Mouse (Mus musculus): ENCODE data around the gene C6.
A peak's percentile ranks its signal among the peaks of the same experiment; 100 is the strongest.

C6 gene

GRCm38 (mm10) chr15:4726830-4727310 is at the start of gene C6:
Gene C6, plus strand, starts transcription at chr15:4727175.
- DNase-seq (ENCODE audit: low read depth), result no peak

- DNase-seq (ENCODE audit: low read depth), result peak; percentile 15
These were observed 29.4 kb upstream of the C6 start for GRCm38 (mm10) chr15:4697604-4698003.

- no peak for DNase-seq (ENCODE audit: low read depth)
These were observed 7.2 kb downstream of the C6 start for GRCm38 (mm10) chr15:4734150-4734549.

GRCm38 (mm10) chr15:4734996-4735609 is 8.1 kb downstream of the C6 start:
- no peak for DNase-seq (ENCODE audit: low read depth)

GRCm38 (mm10) chr15:4747656-4748055 is 20.7 kb downstream of the C6 start:
- no peak for DNase-seq (ENCODE audit: low read depth)

- DNase-seq (ENCODE audit: low read depth), result no peak
These were observed 63.4 kb downstream of the C6 start for GRCm38 (mm10) chr15:4790378-4790777.

- no peak for DNase-seq (ENCODE audit: low read depth)
These were observed 69.9 kb downstream of the C6 start for GRCm38 (mm10) chr15:4796861-4797260.

GRCm38 (mm10) chr15:4804256-4804655 is 77.3 kb downstream of the C6 start:
- DNase-seq (ENCODE audit: low read depth), result no peak

GRCm38 (mm10) chr15:4808131-4808530 is 81.2 kb downstream of the C6 start:
- no peak for DNase-seq (ENCODE audit: low read depth)

- no peak for DNase-seq (ENCODE audit: low read depth)
These were observed 88.0 kb downstream of the C6 start for GRCm38 (mm10) chr15:4814976-4815375.

- no peak for DNase-seq (ENCODE audit: low read depth)
These were observed 88.7 kb downstream of the C6 start for GRCm38 (mm10) chr15:4815711-4816110.

GRCm38 (mm10) chr15:4816752-4817493 is 89.9 kb downstream of the C6 start:
- peak; percentile 70 for DNase-seq (ENCODE audit: low read depth)

- DNase-seq (ENCODE audit: low read depth), result no peak
These were observed 91.5 kb downstream of the C6 start for GRCm38 (mm10) chr15:4818437-4818836.

GRCm38 (mm10) chr15:4821161-4821560 is 94.2 kb downstream of the C6 start:
- DNase-seq (ENCODE audit: low read depth), result no peak

- DNase-seq (ENCODE audit: low read depth), result no peak
These were observed 94.8 kb downstream of the C6 start for GRCm38 (mm10) chr15:4821824-4822223.

GRCm38 (mm10) chr15:4827736-4828135 is 100.8 kb downstream of the C6 start:
- no peak for DNase-seq (ENCODE audit: low read depth)

- no peak for DNase-seq (ENCODE audit: low read depth)
These were observed 109.4 kb downstream of the C6 start for GRCm38 (mm10) chr15:4836354-4836753.

GRCm38 (mm10) chr15:4850015-4850414 is 123.0 kb downstream of the C6 start:
- no peak for DNase-seq (ENCODE audit: low read depth)

Measured in 416B (cell line).